Mouse (Mus musculus) thymus, adult 2 months (tissue): ENCODE data around the gene Gm43302.
"Not testable (repeated sequence)": the region's sequence is repeated elsewhere in the genome, so short reads cannot be mapped to it uniquely, and the experiment has no call there.

Experiments used
- CTCF ChIP-seq: fragments of 200-500 bp; IDR thresholded peaks from 2 replicates; pipeline ENCODE4 v1.5.1; 2012; ENCODE audit warnings: mild to moderate bottlenecking, control low read depth, low read length, moderate library complexity, borderline replicate concordance; ENCODE audit not compliant: control insufficient read depth, poor library complexity, insufficient read depth; ENCODE audit errors: extremely low read depth
- POLR2A ChIP-seq: fragments of 200-500 bp; IDR thresholded peaks from 2 replicates; pipeline ENCODE4 v1.6.1; 2012; ENCODE audit warnings: mild to moderate bottlenecking, low read length, control low read depth, moderate library complexity; ENCODE audit not compliant: control insufficient read depth, poor library complexity, insufficient read depth; ENCODE audit errors: extremely low read depth

DNA sequence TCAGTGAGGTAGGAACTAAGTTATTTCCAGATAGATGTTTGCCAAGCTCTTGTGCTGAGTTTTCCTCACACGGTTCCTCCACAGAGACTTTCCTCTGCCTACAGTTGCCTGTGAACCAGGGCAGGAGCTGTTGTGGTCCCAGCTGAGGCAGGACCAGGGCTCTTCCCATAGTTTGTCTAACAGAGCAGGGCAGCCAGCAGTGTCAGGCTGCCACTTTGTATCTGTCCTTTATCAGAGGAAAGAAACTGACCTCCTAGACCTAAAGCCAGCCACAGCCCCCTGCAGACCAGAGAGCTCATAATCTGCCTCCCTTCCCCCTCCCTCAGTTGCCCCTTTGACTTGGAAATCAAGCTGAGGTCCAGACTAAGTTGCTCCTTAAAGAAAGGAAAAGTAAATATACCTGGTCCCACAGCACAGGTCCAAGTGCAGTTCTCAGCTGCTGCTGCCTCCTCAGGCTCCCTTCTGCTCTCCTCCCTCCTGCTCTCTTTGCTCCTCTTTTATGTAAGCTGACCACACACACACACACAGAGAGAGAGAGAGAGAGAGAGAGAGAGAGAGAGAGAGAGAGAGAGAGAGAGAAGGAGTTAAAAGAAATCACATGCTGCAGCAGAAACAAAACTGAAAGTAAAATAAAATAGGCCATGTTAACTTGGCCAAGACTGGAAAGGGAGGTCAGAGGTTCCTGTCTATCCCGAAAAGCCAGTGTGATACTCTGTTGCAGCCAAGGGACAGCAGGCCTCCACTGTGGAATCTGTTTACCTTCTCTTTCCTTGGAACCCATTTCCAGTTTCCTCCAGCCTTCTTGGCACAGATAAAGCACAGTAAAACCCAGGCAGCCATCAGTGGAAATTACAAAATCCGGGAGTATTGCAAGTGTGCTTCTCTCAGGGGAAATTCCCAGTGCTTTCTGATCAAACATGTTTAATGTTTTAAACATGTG is at the start of gene Gm43302, which contains the start of gene Gbp6:
- TF ChIP-seq POLR2A, CTCF: not testable (repeated sequence)
